Mouse (Mus musculus): ENCODE results near the gene Prdm16.
A peak's percentile ranks its signal among the peaks of the same experiment; 100 is the strongest.

The Prdm16 gene

GRCm38 (mm10) chr4:154558041-154558440 is 78.6 kb downstream of the Prdm16 start:
- no peak for DNase-seq (ENCODE audit: low spot score in 2 of 2)

GRCm38 (mm10) chr4:154557168-154557567 is 79.5 kb downstream of the Prdm16 start:
- no peak for DNase-seq (ENCODE audit: low spot score in 2 of 2)

GRCm38 (mm10) chr4:154556418-154556817 is 80.3 kb downstream of the Prdm16 start:
- no peak for DNase-seq (ENCODE audit: low spot score in 2 of 2)

- no peak for DNase-seq (ENCODE audit: low spot score in 2 of 2)
These were observed 86.7 kb downstream of the Prdm16 start for GRCm38 (mm10) chr4:154549961-154550393.

GRCm38 (mm10) chr4:154549497-154549896 is 87.2 kb downstream of the Prdm16 start:
- no peak for DNase-seq (ENCODE audit: low spot score in 2 of 2)

- DNase-seq (ENCODE audit: low spot score in 2 of 2), result no peak
These were observed 89.4 kb downstream of the Prdm16 start for GRCm38 (mm10) chr4:154547176-154547855.

GRCm38 (mm10) chr4:154545296-154545695 is 91.4 kb downstream of the Prdm16 start:
- DNase-seq (ENCODE audit: low spot score in 2 of 2), result no peak

GRCm38 (mm10) chr4:154543921-154544320 is 92.8 kb downstream of the Prdm16 start:
- no peak for DNase-seq (ENCODE audit: low spot score in 2 of 2)

- no peak for DNase-seq (ENCODE audit: low spot score in 2 of 2)
These were observed 93.5 kb downstream of the Prdm16 start for GRCm38 (mm10) chr4:154543128-154543527.

GRCm38 (mm10) chr4:154542568-154542967 is 94.1 kb downstream of the Prdm16 start:
- no peak for DNase-seq (ENCODE audit: low spot score in 2 of 2)

GRCm38 (mm10) chr4:154541632-154542276 is 94.9 kb downstream of the Prdm16 start:
- DNase-seq (ENCODE audit: low spot score in 2 of 2), result peak; percentile 12 to 22

- no peak for DNase-seq (ENCODE audit: low spot score in 2 of 2)
These were observed 96.0 kb downstream of the Prdm16 start for GRCm38 (mm10) chr4:154540671-154541070.

- no peak for DNase-seq (ENCODE audit: low spot score in 2 of 2)
These were observed 97.0 kb downstream of the Prdm16 start for GRCm38 (mm10) chr4:154539703-154540102.

GRCm38 (mm10) chr4:154538727-154539126 is 97.9 kb downstream of the Prdm16 start:
- no peak for DNase-seq (ENCODE audit: low spot score in 2 of 2)

GRCm38 (mm10) chr4:154536110-154536509 is 100.6 kb downstream of the Prdm16 start:
- DNase-seq (ENCODE audit: low spot score in 2 of 2), result no peak

GRCm38 (mm10) chr4:154531368-154531767 is 105.3 kb downstream of the Prdm16 start:
- DNase-seq (ENCODE audit: low spot score in 2 of 2), result no peak

GRCm38 (mm10) chr4:154530336-154530735 is 106.3 kb downstream of the Prdm16 start:
- no peak for DNase-seq (ENCODE audit: low spot score in 2 of 2)

GRCm38 (mm10) chr4:154527506-154527905 is 109.2 kb downstream of the Prdm16 start:
- DNase-seq (ENCODE audit: low spot score in 2 of 2), result no peak

GRCm38 (mm10) chr4:154526351-154526786 is 110.3 kb downstream of the Prdm16 start:
- DNase-seq (ENCODE audit: low spot score in 2 of 2), result no peak

GRCm38 (mm10) chr4:154523898-154524297 is 112.8 kb downstream of the Prdm16 start:
- no peak for DNase-seq (ENCODE audit: low spot score in 2 of 2)

GRCm38 (mm10) chr4:154521881-154522676 is 114.6 kb downstream of the Prdm16 start:
- no peak for DNase-seq (ENCODE audit: low spot score in 2 of 2)

GRCm38 (mm10) chr4:154519470-154520037 is 117.1 kb downstream of the Prdm16 start:
- no peak for DNase-seq (ENCODE audit: low spot score in 2 of 2)

Measured in spleen, postnatal 14 days (tissue).